Mouse (Mus musculus) kidney, adult 11 months (tissue): ENCODE measurements around the gene Ly6g6f.

Experiments
- DNase-seq: peaks from one replicate; pipeline ENCODE4 v3.0.0; 2022

Gene Ly6g6f

DNA sequence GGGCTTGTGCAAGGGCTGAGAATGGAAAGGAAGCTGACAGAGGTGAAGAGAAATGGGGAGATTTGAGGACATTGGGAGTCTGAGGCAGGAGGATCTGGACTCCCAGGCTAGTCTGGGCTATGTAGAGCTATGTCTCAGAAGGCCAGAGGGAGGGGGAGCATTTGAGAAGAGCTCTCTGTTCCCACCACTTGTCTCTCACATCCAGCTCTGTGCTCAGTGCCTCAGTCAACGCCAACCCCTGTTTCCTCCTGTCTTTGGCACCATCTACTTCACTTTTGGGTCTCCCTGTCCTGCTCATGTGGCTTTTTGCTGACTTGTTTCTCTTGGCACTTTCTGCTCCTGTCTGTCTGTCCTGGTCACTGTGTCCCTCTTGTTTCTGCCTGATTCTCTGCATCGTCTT is 8.1 kb downstream of the Ly6g6f start:
- DNase-seq: no peak

GRCm38 (mm10) chr17:35076507-35077176 is 8.8 kb downstream of the Ly6g6f start, which contains the start of gene Ly6g6e:
Gene Ly6g6e (plus strand): TSS chr17:35076902.
- no peak for DNase-seq

GRCm38 (mm10) chr17:35074097-35074496 is 11.3 kb downstream of the Ly6g6f start:
- DNase-seq: no peak

- no peak for DNase-seq
Measured at GRCm38 (mm10) chr17:35071454-35071853, 14.0 kb downstream of the Ly6g6f start.

DNA sequence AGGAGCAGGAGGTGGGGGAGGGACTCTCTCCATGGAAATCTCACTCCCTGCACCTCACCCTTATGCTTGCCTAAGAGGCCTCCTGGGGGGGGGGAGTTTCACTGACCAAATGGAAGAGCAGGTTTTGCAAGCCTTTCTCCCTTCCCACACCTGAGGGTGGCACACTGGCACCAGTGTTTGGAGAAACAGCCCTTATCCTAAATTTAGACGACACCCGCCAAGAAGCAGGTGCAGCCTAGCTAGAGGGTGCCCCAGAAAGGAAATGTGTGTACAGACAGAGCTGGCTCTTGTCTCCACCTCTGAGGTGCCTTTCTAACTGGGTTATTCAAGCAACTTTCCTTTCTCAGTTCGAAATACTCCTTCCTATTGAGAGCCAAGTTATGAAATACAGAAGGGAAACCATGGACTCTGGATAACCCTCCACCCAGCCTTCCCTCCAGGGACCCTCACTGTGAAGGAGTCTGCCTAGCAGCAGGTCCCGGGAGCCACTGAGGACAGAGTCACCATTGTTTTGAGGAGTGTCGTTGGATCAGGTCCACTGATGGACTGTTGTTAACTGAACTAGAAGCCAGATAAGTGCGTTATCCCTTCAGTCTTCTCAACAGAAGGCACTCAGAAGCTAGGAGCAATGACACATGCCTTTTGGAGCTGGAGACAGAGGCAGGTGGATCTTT is 14.7 kb downstream of the Ly6g6f start:
- DNase-seq: no peak

- DNase-seq: no peak
Measured at GRCm38 (mm10) chr17:35068213-35068914, 17.0 kb downstream of the Ly6g6f start.

GRCm38 (mm10) chr17:35066084-35066483 is 19.3 kb downstream of the Ly6g6f start, which contains the start of gene Mpig6b:
Gene Mpig6b (minus strand): TSS chr17:35066184.
- DNase-seq: no peak

- DNase-seq: peak; percentile 84
Measured at GRCm38 (mm10) chr17:35064951-35065947, 20.2 kb downstream of the Ly6g6f start, which contains the start of gene Ly6g6c. Gene Ly6g6c (plus strand): TSS chr17:35065388.

DNA sequence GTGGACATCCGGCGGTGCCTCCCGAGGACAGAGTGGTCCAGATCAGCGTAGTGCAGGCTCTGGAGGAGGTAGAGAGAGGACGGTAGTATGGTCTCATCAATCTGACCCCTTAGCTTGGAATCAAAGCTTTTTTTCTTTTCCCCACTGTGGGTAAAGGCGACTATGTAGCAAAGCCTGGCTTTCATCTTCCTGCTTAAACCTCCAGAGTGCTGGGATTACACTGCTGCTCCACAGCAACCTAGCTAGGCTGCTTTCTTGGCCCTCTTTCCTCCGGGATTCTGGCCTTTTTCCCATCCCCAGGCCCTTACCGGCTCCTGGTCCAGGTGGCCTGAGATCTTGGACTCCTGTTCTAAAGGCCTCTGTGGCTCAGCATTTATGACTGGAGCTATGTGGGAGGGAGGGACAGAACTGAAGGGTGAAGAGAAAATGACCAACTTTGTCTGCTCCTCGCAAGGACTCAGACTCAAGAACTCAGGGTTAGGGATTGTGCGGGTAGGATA is 21.0 kb downstream of the Ly6g6f start:
- DNase-seq: no peak

GRCm38 (mm10) chr17:35063466-35063865 is 21.9 kb downstream of the Ly6g6f start:
- no peak for DNase-seq

DNA sequence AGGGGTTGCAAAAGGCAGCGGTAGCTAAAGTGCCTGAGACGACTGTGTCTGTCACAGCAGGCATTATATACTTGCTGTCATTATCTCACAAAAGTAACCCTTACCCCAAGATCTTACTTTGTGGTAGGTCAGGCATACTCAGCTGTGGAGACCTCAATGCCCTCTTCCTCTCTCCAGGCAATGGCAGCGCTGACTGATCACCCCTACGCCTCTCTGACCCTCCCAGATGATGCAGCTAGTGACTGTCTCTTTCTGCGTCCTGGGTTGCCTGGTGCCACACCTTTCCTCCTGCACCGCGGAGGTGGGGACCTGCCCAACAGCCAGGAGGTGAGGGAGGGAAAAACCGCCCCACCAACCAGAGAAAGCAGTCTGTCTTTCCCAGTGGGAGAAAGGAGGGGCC is 24.1 kb downstream of the Ly6g6f start:
- DNase-seq: no peak

DNA sequence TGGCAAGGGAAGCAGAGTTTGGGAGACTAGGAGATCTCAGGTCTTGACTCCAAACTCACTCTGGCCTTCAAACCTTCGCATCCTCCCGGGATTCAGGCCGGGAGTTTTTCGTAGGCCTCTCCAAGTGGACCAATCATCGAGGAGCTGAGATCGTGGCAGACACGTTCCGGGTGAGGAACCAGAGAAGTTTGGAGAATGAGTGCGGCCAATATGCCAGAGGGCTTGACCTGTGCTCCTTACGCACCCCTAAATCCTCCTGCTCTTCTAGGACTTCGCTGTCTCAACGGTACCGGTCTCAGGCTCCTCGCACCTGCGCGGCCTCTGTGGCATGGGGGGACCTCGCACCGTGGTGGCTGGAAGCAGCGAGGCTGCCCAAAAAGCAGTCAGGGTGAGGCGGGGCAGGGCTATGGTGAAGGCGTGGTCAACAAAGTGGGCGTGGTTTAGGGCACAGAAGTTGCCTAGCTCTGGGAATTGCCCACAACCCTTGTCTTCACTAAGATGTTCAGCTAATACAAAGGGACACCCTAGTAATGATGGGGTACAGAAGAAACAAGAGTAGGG is 24.6 kb downstream of the Ly6g6f start:
- DNase-seq: peak; percentile 35

GRCm38 (mm10) chr17:35060071-35060470 is 25.3 kb downstream of the Ly6g6f start:
- no peak for DNase-seq

- DNase-seq: peak; percentile 85
Measured at GRCm38 (mm10) chr17:35058911-35059892, 26.2 kb downstream of the Ly6g6f start, which contains the start of gene Ddah2. Gene Ddah2 (plus strand): TSS chr17:35059035.

- DNase-seq: no peak
Measured at GRCm38 (mm10) chr17:35058316-35058715, 27.1 kb downstream of the Ly6g6f start.

GRCm38 (mm10) chr17:35057090-35057489 is 28.3 kb downstream of the Ly6g6f start:
- no peak for DNase-seq

GRCm38 (mm10) chr17:35055691-35056495 is 29.5 kb downstream of the Ly6g6f start:
- DNase-seq: peak; percentile 3

GRCm38 (mm10) chr17:35052271-35052798 is 33.1 kb downstream of the Ly6g6f start:
- DNase-seq: no peak
